Mouse (Mus musculus) embryo, embryonic 9.5 days (tissue): ENCODE data around the gene Vamp1.
A peak's percentile ranks its signal among the peaks of the same experiment; 100 is the strongest.

ENCODE experiments used
- DNase-seq: peaks from one replicate; pipeline ENCODE4 v3.0.0-alpha.2; 2017; ENCODE audit errors: extremely low spot score

Vamp1 gene

GRCm38 (mm10) chr6:125212621-125213020 lies 2.7 kb upstream of the Vamp1 start:
- DNase-seq: no peak

GRCm38 (mm10) chr6:125213129-125213528 lies 2.2 kb upstream of the Vamp1 start:
- DNase-seq: no peak

GRCm38 (mm10) chr6:125213715-125214114 lies 1.6 kb upstream of the Vamp1 start:
- no peak for DNase-seq

GRCm38 (mm10) chr6:125216898-125217297 lies 1.5 kb downstream of the Vamp1 start:
- no peak for DNase-seq

GRCm38 (mm10) chr6:125217899-125218298 lies 2.5 kb downstream of the Vamp1 start:
- DNase-seq: no peak

- peak; percentile 42 for DNase-seq
Measured at GRCm38 (mm10) chr6:125218963-125219362, 3.6 kb downstream of the Vamp1 start.

- DNase-seq: no peak
Measured at GRCm38 (mm10) chr6:125221115-125221745, 5.9 kb downstream of the Vamp1 start.

- no peak for DNase-seq
Measured at GRCm38 (mm10) chr6:125222146-125222545, 6.8 kb downstream of the Vamp1 start.

GRCm38 (mm10) chr6:125222577-125222976 lies 7.2 kb downstream of the Vamp1 start:
- DNase-seq: no peak

- DNase-seq: no peak
Measured at GRCm38 (mm10) chr6:125225518-125226115, 10.3 kb downstream of the Vamp1 start.

GRCm38 (mm10) chr6:125230571-125230970 lies 15.2 kb downstream of the Vamp1 start:
- DNase-seq: no peak

- peak; percentile 58 for DNase-seq
Measured at GRCm38 (mm10) chr6:125231117-125232044, 16.0 kb downstream of the Vamp1 start, which contains the start of gene Tapbpl. Tapbpl (minus strand) TSS chr6:125231860.

GRCm38 (mm10) chr6:125232045-125232437 lies 16.7 kb downstream of the Vamp1 start:
- DNase-seq: no peak

GRCm38 (mm10) chr6:125232516-125232915 lies 17.2 kb downstream of the Vamp1 start:
- no peak for DNase-seq

- DNase-seq: no peak
Measured at GRCm38 (mm10) chr6:125233816-125234519, 18.6 kb downstream of the Vamp1 start.

GRCm38 (mm10) chr6:125234520-125234828 lies 19.1 kb downstream of the Vamp1 start:
- no peak for DNase-seq

- DNase-seq: no peak
Measured at GRCm38 (mm10) chr6:125236341-125236740, 21.0 kb downstream of the Vamp1 start.

GRCm38 (mm10) chr6:125236782-125237181 lies 21.4 kb downstream of the Vamp1 start, which contains the start of gene Cd27:
Cd27 (minus strand) TSS chr6:125237010.
- DNase-seq: no peak

- no peak for DNase-seq
Measured at GRCm38 (mm10) chr6:125237421-125237820, 22.1 kb downstream of the Vamp1 start.

GRCm38 (mm10) chr6:125238396-125238795 lies 23.0 kb downstream of the Vamp1 start:
- DNase-seq: no peak

GRCm38 (mm10) chr6:125239547-125239946 lies 24.2 kb downstream of the Vamp1 start:
- no peak for DNase-seq

GRCm38 (mm10) chr6:125240617-125241016 lies 25.3 kb downstream of the Vamp1 start:
- no peak for DNase-seq
